Mouse (Mus musculus) fat pad, adult 2 months (tissue): ENCODE measurements at regions not wholly inside any gene's neighbourhood (a gene's known extent, or its start where the extent isn't known, plus 50 kb on each side); places are given as distances from the start of the nearest gene placed in this dataset.

Experiments used
- DNase-seq: peaks from one replicate; pipeline ENCODE4 v3.0.0-alpha.2; 2011; ENCODE audit warnings: low read depth, low spot score; ENCODE audit errors: extremely low read depth

DNA sequence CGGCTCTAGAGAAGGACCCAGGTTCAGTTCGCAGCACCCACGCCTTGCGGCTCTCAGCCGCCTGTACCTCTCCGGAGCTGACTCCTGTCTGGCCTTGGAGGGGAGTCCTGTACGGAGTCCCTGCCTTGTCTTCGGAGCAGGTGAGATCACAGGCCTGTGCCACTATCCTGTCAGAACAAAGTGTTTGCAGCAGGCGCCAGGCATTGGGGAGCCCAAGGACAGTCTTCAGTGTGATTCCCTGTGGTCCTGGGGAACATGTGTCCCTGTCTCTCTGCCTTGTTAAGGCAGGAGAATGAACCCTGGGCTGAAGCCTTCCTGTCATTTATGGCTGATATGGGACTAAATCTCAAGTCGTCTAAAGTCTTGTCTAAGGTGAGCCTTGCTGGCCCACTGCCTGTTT, 176.5 kb downstream of the Vrk1 start:
- no peak for DNase-seq

DNA sequence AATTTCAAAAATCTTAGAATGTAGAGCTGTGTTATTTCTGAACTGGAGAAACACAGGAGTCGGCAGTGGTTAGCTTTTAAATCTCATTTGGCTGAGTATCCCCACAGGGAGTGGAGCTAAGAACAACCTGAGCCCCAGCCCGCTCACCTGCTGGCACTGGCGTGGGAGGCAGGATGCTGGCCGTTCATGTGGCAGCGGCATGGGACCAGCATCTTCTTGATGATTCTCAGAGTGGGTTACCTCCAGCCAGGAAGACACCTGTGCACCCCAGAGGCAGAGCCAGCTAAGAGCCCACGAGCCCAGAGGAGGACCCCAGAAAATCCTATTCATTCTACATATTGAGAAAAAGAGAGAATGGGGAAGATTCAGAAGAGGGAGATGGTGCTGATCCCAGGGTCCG, 181.7 kb downstream of the Vrk1 start:
- no peak for DNase-seq

DNA sequence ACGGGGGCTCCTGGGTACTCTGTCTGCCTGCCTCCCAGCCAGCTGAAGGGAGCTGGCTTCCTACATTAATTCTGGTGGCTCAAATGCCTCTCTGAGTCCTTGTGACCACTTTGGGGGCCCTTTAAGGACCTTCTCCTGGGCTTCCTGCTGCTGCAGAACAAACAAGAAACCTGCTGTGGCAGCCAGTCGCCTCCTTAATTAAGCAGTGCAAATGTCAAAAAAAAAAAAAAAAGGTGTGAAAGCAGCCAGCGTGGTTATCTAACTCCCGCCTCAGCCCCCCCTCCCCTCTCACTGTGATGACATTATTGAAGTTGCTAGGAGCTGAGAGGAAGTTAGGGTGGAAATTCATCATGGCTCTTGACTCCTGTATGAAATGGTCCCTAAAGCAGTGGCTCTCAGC, 189.3 kb downstream of the Vrk1 start:
- DNase-seq, result no peak

DNA sequence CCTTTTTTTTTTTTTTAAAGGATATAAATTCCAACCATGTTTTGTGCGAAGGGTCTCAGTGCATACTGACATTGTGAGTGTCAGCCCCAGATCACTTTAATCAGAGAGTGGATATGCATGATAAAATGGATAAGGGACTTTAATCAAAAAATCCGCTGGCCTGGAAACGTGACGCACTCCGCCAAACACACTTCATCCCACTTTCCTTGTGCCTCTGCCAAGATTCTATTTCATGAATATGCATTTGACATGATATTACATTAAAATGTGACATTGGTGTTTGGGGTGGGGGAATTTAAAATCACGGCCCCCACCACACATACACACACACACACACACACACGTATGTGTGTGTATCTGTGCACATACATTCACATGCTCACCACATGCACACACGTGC, 193.5 kb downstream of the Vrk1 start:
- DNase-seq, result no peak

DNA sequence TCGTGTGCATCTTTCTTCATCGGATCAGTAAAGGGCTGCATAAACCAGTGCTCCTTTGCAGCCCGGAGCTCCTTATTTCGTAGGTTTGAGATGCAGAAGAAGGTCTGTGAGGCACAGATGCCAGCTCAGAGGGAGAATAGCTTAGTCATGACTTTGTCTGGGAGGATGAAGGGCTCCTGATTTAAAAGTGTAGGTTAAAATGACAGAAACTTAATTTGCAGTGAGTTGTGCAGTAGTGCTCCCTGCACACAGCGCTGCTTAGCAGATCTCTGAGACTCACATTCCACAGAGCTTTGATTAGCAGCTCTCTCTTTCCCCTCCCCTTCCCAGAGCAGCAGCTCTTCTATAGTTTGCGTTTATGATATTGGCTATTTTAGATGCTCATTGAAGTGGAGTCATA, 200.9 kb downstream of the Vrk1 start:
- DNase-seq, result no peak

DNA sequence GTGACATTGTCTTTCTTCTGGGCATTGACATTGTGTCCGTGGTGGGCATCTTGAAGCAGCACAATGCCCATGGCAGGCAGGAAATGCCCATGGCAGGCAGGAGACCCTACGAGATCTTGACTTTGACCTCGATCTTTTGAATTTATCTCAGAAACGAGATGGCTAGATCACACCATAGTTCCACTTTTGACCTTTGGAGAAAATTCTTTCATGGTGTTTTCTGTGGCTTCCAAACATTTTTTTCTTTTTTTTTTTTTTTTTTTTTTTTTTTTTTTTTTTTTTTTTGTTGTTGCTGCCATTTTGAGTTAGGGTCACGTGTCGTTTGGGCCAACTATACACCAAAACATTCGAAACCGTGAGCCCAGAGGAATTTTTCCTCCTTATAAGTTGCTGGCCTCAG, 201.5 kb downstream of the Vrk1 start:
- DNase-seq, result no peak

DNA sequence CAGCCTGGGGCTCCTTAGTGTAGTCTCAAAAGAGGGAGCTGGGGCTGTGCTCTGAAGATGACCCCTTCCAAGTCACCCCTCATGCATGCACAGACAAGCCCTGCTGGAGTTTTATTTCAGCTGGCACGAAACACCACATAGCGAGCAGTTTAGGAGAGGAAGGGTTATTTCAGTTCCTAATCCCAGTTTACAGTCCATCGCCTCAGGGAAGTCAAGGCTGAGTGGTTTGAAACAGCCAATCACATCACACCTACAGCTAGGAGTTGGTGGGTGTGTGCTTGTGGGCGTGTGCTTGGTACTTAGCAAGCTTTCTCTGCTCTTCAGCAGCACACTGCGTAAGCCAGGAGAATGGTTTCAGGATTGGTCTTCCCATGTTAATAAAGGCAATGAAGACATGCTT, 202.4 kb downstream of the Vrk1 start:
- peak; percentile 81 for DNase-seq

DNA sequence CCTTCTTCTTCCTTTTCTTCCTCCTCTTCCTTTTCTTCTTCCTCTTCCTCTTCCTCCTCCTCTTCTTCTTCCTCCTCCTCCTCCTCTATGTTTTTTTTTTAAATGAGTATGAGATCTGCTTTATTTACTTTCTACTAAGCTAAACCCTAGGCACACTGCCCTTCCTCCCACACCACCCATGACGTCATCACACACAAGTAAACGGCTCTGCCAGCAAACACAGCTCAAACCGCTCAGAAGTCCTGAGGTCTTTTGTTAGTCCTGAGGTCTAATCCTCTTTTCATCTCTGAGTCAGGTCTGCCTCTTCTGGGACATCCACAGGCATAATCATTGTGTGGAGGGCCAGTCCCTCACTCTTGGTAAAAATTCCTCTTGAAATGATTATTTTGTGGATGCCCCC, 210.0 kb downstream of the Vrk1 start:
- DNase-seq, result no peak

DNA sequence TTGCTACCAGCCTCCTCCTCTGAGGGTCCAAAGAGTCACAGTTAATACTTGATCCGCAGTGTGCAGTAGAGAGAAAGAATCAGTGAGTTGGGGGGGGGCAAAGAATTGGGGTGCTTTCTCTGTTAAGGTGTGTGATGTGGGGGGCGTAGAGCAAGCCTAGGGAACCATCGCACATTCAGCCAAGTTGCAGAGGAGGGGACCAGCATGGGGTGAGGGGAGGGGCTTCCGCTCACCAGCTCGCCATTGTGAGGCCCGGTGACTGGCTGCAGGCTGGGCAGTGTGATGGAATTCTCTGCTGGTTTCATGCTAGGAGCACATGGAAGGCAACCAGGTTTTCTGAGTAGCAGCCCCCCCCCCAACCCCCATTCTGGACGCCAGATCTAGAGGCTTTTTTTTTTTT, 216.2 kb downstream of the Vrk1 start:
- DNase-seq, result no peak

DNA sequence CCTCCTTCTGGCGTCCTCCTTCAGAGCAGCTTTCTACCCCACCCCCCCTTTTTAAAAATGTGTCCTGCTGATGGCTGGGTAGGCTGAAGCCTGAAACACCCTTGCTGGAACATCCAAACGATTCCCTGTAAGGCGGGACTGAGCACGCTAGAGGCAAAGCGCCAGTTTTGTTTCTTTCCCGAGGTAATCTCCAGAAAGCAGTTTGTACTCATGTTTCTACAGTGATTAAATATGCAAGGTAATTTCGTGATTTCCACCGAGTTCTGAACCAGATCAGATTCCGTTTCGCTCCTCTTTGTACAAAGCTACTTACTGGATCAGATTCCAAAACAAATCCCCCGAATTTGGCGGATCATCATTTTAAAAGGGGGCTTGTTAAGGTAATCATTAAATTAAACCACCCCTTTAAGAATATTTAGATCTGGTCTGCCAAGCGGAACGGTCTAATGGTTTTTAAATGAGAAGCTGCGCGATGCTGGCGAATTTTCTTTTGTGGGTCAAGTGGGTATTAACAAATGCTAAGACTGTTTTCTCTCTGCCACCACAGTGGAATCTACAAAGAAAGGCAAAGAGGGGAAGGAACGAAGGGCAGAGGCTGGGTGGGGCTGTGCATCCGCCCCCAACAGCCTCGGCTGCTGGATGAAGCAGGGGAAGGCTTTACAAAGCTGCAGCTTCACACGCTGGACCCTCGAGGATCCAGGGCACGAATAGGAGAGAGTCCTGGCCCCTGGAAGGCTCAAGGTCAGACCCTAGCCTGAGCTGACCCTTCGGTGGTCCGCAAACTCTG, 216.9 kb downstream of the Vrk1 start:
- no peak for DNase-seq

DNA sequence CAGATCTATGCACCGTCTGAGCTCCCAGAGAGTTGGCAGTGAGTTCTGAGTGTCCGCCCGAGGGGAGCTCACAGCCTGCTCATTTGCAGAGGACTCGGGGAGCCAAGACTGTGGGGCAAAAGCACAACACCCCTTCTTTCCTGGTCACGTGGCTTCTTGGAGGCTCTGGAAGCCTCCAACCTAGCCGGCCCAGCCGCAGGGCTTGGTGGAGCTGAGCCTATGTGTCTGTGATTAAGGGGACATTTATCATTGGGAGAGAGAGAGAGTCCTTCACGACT, 217.5 kb downstream of the Vrk1 start:
- DNase-seq, result no peak

DNA sequence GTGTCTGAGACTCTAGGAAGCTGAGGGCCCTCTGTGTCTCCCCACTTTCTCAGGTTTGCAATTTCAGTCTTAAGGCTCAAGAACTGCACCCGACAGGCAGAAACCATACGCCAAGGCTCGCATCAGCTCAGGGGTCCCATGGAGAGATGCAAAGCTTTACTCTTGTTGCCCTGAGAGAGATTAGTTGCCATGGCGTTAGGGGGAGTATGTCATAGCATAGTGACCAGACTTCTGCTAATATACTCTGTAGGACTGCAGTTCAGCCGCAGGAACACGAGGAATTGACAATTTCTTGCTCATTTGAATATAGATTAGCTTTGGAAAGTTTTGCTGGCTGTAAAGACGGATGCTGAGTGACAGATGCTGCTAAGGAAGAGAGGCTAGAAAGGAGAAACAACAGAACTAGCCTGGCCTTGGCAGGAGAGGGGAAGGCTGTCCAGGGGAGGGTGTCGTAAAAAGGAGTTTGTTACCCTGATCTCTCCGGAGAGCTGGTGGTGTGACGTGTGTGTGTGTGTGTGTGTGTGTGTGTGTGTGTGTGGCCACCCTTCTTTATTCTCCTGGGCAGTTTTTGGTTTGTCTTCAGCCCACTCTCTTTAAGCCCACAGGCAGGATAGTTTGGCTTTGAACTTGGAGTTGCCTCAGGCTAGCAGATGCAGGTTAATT, 235.3 kb downstream of the Vrk1 start:
- DNase-seq, result no peak

DNA sequence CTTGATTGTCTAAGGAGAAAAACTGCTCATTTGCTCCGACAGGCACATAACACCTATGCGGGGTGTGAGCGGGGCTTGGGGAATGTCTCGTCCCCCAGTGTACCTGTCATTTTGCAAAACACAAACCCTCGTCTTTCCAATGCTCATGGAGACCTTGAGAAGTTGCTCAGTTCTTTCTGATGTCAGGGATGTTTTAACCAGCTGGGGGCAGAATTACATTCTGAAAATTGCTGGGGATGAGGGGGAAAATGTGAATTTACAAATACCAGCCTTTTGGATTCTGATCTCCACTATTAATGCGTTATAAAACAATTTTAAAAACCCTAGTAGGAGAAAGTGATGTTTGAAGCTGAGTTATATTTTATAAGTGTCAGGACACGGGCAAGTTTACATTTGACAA, 263.6 kb downstream of the Vrk1 start:
- DNase-seq, result no peak

DNA sequence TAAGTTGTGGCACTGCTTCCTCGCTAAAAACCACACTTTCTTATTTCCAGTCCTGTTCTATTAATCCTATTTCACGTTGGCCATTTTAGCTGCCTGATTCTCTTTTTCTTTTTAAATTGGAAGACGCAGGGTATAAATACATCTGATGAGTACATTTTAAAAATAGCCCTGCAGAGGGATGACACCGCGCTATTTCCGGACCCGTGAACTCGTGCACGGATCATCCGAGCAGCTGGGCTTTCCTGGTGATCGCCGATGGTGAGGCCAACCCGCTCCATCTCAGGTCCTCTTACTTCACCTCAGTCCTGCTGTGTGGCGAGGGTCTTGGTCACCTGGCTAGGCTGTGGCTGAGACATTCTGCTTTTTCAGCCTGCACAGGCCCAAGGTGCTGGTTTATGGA, 267.9 kb downstream of the Vrk1 start:
- DNase-seq, result no peak

DNA sequence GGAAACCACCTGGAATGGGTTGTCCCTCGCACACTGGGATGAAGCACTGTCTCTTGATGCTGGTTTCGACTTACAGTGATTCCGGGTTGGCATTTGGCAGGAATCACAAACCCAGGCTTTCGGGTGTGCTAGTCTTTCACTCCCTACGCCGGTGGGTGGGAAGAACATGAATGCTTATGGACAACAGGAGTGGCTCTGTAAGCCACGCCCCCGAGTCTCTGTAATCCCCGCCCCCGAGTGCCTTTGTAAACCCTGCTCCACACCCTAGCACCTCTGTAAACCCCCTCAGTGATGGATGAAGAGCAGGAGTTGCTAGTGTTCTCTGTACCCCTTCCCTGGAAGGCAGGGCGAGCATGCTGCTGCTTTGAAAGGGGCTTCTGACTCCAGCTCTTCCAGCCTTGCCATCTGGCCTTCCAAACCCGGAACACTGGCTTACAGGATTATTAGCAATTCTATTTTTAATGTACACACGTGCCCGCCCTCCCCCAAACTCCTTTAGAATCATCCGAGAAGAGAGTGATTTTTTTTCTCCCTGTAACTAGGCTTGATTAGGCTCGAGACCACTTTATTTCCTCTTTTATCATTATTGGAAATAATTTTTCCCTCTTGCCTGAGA, 272.6 kb downstream of the Vrk1 start:
- no peak for DNase-seq

DNA sequence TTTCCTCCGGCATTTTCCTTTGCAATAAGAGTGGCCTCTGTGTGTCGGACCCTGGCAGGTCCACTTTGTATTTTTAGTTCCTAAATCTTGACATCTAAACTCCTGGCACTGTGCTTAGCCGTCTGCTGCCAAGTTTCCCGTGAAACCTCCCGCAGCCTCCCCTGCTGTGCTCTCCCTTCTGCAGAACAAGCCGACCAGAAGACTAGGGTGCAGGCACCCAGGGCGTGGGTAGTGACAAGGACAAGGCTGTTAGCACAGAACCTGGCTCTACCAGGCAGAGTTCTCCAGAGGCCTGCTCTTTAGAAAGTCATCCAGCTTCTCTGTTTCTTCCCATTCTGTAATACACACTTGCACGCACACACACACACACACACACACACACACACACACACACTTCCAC, 274.8 kb downstream of the Vrk1 start:
- DNase-seq, result no peak

DNA sequence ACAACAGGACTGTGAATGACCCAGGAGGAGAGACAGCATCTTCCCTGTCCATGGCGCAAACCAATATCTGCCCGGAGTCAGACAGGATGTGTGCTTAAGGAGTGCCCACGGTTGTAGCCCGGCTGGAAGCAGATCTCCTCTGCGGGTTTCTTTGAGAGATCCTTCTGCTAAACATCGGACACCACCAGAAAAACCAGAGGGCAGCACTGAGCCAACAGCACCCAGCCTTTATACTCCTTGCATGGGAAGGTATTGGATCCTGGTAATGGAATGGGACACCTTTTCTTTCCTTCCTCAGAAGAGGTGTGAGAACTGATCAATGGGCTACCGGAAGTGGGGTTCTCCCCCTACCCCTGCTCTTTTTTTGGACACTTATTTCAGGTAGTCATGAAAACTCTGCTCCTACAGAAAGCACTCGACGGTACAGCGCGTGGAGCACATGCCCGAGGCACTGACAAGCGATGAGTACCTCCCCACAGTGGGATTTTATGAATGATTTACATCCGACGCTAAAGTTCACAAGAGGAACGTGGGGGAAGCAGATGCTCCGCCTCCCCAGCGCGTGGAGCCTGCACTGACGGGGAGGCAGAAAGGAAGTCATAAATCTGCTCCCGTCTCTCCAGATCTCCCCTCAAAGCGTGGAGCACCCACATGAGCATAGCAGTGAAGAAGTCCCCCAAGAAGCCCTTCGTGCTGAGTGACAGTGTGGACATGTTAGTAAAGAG, 278.9 kb downstream of the Vrk1 start:
- no peak for DNase-seq

DNA sequence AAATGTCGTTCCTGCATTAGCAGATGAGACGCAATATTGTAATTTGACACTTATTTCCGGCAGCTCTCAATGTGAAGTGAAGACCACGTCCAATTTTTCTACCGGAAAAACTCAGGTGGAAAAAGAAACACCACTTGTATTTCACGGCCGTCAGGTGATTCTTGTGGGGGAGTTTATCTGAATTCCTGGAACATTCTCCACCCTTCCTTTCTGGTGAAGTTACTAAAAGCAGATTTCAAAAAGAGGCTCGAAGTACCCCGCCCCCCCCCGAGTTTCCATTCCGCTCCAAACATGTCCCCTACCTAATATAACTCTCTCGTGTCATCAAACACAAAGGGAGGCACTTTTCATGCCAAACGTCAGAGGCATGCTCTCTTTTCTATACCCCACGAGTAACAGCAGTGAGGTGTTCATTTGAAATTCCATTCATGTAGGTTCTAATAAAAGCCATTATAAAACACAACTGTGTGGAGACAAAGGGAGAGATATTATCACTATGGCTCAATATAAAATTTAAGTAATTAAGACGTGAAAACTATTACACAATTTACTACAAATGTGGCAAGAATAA, 281.5 kb downstream of the Vrk1 start:
- DNase-seq, result no peak

DNA sequence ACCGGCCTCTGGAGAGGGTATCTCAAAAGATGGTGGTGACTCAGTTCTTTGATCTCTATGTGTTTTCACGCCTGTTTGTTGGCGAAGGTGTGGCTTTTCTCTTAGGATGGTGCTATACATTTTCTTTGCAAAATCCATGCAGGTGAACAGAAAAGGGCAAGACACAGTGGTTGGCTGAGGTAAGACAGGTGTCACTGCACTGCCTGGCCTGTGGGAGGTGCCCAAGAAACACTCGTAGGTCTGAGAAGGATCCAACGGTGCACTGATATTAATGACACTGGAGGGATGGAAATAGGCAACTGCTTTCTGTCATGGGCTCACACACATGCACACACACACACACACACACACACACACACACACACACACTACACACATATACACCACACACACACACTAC, 283.1 kb downstream of the Vrk1 start:
- no peak for DNase-seq

DNA sequence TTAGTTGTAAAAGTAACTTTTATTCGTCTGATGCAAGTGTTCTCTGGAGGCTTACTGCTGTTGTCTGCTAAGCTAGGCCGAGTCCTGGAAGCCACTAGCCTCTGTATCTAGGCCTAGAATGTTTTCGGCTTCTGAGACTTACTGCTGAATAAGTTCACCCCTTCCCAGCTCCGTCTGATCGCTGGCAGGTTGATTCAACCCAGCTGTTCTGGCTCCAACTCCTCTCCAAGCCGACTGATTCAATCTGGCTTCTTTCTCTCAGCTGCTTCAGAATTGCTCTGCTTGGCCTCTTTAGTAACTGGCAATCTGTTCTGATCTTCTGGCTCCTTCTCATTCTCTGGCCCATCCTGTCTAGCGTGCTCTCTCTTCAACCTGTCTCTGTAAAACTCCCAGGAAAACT, 285.6 kb downstream of the Vrk1 start:
- DNase-seq, result no peak

DNA sequence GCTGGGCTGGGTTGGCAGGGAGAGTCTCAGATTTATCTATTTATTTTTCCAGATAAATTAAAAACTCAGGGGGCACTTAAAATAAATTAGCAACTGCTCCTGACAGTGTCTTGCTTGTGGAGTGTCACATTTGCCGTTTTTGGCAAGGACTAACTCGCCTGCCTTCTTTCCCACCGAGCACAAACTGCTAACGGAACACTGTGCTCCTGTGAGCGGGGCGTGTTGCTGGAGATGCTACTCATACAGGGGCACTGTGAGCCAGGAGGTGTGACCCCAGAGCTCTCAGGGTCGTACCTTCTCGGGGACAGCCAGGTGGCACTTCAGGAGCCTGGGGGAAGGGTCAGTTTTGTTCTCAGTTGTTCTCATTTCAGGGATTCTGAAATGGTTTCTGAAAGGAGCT, 292.6 kb downstream of the Vrk1 start:
- DNase-seq, result no peak
